Mouse (Mus musculus) cerebellum, adult 2 months (tissue): ENCODE measurements at regions not wholly inside any gene's neighbourhood (a gene's known extent, or its start where the extent isn't known, plus 50 kb on each side); places are given as distances from the start of the nearest gene placed in this dataset.

ENCODE experiments used
- DNase-seq, 2 experiments: peaks; one replicate each; pipeline ENCODE4 v3.0.0; 2021
- H3K27ac ChIP-seq: fragments of 200-500 bp; 2 replicates; pipeline ENCODE4 v1.5.1; 2012; ENCODE audit warnings: low read length, control low read depth, inconsistent platforms; ENCODE audit not compliant: insufficient read depth
- H3K27me3 ChIP-seq: fragments of 200-500 bp; 2 replicates; pipeline ENCODE4 v1.6.1; 2012; ENCODE audit warnings: inconsistent platforms, mild to moderate bottlenecking, low read length, moderate library complexity; ENCODE audit not compliant: control insufficient read depth, insufficient read depth
- H3K4me1 ChIP-seq: fragments of 200-500 bp; 2 replicates; pipeline ENCODE4 v1.6.1; 2011; ENCODE audit warnings: low read length; ENCODE audit not compliant: control insufficient read depth, insufficient read depth
- H3K4me3 ChIP-seq: fragments of 200-500 bp; replicated peaks from 2 replicates; pipeline ENCODE3; 2011; ENCODE audit warnings: mild to moderate bottlenecking, low read depth, low read length, control low read depth; ENCODE audit not compliant: insufficient read depth
- CTCF ChIP-seq: fragments of 200-500 bp; IDR thresholded peaks from 2 replicates; pipeline ENCODE4 v1.5.1; 2011; ENCODE audit warnings: low read depth, mild to moderate bottlenecking, control low read depth, low read length, moderate library complexity, borderline replicate concordance; ENCODE audit not compliant: insufficient read depth
- POLR2A ChIP-seq: fragments of 200-500 bp; IDR thresholded peaks from 2 replicates; pipeline ENCODE4 v1.6.1; 2011; ENCODE audit warnings: low read length, control low read depth, borderline replicate concordance; ENCODE audit not compliant: insufficient read depth
- WGBS: fragments of 180-500 bp; shearing (Covaris S2); methylation state at CpG from one replicate; pipeline ENCODE4 v1.1.7; 2018; 5-methylcytosine and 5-hydroxymethylcytosine counted together

DNA sequence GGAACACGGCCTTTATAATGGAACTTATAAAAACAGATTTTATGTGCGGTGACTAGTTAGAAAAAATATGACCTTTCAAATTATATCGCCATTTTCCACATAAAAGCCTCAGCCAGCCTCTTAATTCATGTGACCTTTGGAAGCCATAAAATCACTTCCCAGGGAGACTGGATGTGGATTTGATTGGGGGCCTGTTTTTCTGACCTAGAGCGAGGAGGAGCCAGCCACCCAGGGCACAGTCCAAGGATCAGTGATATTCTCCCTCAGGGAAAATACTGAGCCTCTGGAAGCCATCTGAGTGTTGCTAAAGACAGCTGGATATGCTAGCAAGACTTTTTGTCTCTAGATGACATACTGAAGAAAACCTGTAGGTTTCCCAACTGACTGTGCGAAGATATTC is 81.3 kb upstream of the Tent5a start:
- 91% methylated on average over 5 of the region's 5 CpGs for WGBS
- H3K27me3 ChIP-seq = no peaks in the 10 kb centered on the region
- H3K4me1 ChIP-seq = no peaks in the 10 kb centered on the region; the same call in 1 of the 2 replicates
- TF ChIP-seq POLR2A (no peak), CTCF (no peak)
- DNase-seq = no peak
- no peak overlapping the region for H3K4me3 ChIP-seq
- H3K27ac ChIP-seq = no peak overlapping the region

DNA sequence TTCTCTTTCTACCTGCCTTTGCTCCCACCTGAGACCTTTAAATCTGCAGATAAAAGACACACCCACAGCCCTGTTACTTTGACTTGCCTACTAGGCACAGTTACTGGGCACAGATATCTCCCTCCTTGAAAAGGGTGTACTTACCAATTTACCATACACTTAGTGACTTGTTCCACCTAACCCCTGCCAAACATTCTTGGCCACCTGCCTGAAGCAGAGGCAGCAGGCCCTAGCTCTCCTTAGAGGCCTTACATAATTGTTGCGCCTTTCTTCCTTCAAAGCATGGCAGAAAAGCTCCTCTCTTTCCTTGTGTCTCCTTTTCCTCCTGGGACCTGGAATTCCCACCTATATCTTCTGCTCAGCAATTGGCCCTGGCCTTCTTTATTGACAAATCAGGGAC is 80.4 kb upstream of the Tent5a start:
- WGBS = 63% methylated on average over 1 of the region's 1 CpGs
- peak in 1 of 2 experiments; percentile 3 for DNase-seq
- no peak for TF ChIP-seq POLR2A
- no peak for TF ChIP-seq CTCF
- H3K27ac ChIP-seq = no peak overlapping the region
- H3K4me1 ChIP-seq = no peaks in the 10 kb centered on the region; the same call in 1 of the 2 replicates
- H3K4me3 ChIP-seq = no peak overlapping the region
- H3K27me3 ChIP-seq = no peaks in the 10 kb centered on the region

DNA sequence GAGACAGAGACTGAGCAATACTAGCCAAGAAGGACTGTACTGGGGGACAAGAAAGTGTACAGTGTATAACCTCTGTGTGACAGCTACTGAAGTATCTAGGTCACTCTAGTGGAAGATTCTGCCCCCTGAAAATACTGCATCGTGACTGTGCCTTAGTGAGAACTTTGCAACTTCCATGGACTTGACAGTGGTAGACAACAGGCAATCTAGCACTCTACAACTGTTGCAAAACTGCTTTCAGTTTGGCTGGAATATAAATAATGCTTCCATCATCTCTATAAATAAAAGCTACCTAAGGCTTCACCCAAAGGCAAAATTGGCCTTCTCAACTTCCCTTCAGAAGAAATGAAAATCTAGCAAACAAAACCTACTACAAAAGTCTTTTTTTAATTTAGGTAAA is 74.6 kb upstream of the Tent5a start:
- 61% methylated on average over 1 of the region's 1 CpGs for WGBS
- no peak overlapping the region for H3K27ac ChIP-seq
- no peaks in the 10 kb centered on the region for H3K27me3 ChIP-seq
- DNase-seq = no peak
- H3K4me3 ChIP-seq = no peak overlapping the region
- no peak for TF ChIP-seq POLR2A
- no peak for TF ChIP-seq CTCF
- H3K4me1 ChIP-seq = no peaks in the 10 kb centered on the region; the same call in none of the 2 replicates

DNA sequence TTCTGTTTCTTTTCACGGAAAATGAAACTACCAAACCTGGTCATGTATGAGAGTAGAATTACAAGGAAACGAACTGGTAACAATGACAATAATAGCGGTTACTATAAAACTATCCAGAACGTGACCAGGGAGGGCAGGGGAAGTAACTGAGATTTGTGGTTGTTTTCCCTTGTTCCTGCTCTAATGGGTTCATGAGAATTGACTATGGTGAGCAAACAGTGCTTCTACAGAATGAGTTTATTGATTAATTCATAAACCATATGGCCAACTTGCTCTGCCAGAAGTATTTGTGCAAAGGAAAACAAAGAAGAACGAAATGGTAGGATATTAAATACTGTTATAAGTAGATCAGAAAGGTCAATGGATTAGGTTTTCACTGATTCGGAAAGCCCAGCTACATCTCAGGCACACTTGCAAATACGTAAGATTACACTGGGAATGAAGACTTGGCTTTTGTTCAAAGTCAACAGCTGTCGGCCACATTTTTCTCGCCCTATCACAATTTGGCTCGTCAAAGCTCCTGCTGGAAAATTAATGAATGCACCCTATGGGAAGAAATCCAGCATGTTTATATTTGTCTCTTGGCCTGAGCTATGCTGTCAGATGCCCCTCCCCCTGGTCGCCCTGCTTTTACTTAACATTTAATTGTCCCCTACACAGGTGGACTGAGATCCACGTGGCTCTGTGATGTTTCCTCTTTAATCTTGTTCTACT is 73.6 kb upstream of the Tent5a start:
- Histone ChIP-seq H3K4me1 (no peaks in the 10 kb centered on the region; the same call in none of the 2 replicates), H3K4me3 (no peak overlapping the region), H3K27me3 (no peaks in the 10 kb centered on the region), H3K27ac (no peak overlapping the region)
- peak; percentile 10 to 47 for DNase-seq
- TF ChIP-seq CTCF (no peak), POLR2A (no peak)
- WGBS = 32% methylated on average over 12 of the region's 12 CpGs

GRCm38 (mm10) chr9:85394975-85395374 is 67.8 kb upstream of the Tent5a start:
- H3K4me1 ChIP-seq = no peaks in the 10 kb centered on the region
- no peak overlapping the region for H3K27ac ChIP-seq
- WGBS = 86% methylated on average over 6 of the region's 6 CpGs
- H3K4me3 ChIP-seq = no peak overlapping the region
- no peak for DNase-seq
- H3K27me3 ChIP-seq = no peaks in the 10 kb centered on the region
- TF ChIP-seq POLR2A = no peak
- TF ChIP-seq CTCF = no peak

DNA sequence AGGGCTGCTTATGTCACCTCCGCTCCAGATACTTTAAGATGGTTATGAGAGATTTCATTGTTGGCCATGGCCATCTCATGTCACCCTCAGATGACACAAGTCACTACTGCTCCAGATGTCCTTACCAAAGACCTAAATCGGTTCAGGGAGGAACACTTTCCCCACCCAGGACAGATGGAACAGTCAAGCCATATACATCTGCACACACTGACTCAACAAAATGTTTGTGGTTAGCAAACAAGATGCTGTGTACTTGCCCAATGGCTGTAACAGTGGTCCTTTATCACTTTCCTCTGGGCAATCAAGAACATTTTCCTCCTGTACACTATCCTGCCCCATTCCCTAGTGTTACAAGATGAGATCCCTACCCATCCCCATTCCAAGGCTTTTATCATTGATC is 64.1 kb upstream of the Tent5a start:
- H3K4me3 ChIP-seq = no peak overlapping the region
- TF ChIP-seq POLR2A (no peak), CTCF (no peak)

GRCm38 (mm10) chr9:85388775-85389393 is 61.7 kb upstream of the Tent5a start:
- 78% methylated on average over 7 of the region's 7 CpGs for WGBS
- H3K27ac ChIP-seq = no peak overlapping the region
- TF ChIP-seq POLR2A (no peak), CTCF (no peak)
- DNase-seq = no peak
- no peaks in the 10 kb centered on the region for H3K4me1 ChIP-seq
- H3K4me3 ChIP-seq = no peak overlapping the region
- no peaks in the 10 kb centered on the region for H3K27me3 ChIP-seq

More for the DNA sequence above, 64.1 kb upstream of the Tent5a start:
- Histone ChIP-seq H3K27ac (no peak overlapping the region), H3K27me3 (no peaks in the 10 kb centered on the region), H3K4me1 (no peaks in the 10 kb centered on the region)
- no peak for DNase-seq
- 91% methylated on average over 2 of the region's 2 CpGs for WGBS

- WGBS = 92% methylated on average over 2 of the region's 2 CpGs
- H3K27me3 ChIP-seq = no peaks in the 10 kb centered on the region
- no peak overlapping the region for H3K27ac ChIP-seq
- no peak for DNase-seq
- H3K4me3 ChIP-seq = no peak overlapping the region
- no peaks in the 10 kb centered on the region for H3K4me1 ChIP-seq
- no peak for TF ChIP-seq CTCF
These were observed 55.3 kb upstream of the Tent5a start for GRCm38 (mm10) chr9:85382413-85382812.

DNA sequence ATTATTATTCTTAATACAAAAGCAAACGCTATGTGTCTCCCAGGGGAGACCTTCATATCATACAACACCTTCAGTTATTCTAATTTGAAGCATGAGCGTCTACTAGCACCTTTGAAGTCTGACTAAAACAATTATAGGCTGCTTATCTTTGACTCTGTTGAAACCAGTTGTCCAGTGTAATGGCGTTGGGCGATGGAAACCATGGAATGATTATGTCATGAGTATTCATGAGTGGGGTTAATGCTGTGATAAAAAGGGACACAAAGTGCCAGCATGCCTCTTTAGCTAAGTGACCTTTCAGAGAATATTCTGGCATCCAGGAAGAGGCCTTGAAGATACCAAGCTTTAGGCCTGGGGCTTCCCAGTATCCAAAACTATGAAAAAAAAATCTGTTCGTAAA is 53.6 kb upstream of the Tent5a start:
- no peak for TF ChIP-seq POLR2A
- no peak for TF ChIP-seq CTCF
- no peak overlapping the region for H3K27ac ChIP-seq
- no peaks in the 10 kb centered on the region for H3K27me3 ChIP-seq
- H3K4me1 ChIP-seq = no peaks in the 10 kb centered on the region
- WGBS = 81% methylated on average over 5 of the region's 5 CpGs
- DNase-seq = no peak
- no peak overlapping the region for H3K4me3 ChIP-seq
